Mouse (Mus musculus): ENCODE results near the gene Gm11236. TPM values are rescaled to one million over a fixed set of nuclear protein-coding genes. Genes with fewer than 3 reads are reported as not detected.

Gm11236 gene
- polyA plus RNA-seq (2014; fragmentation: Illumina TruSeq; extraction: RNeasy Lipid Tissue Mini Kit (QIAGEN cat#74804)), result not detected

DNA sequence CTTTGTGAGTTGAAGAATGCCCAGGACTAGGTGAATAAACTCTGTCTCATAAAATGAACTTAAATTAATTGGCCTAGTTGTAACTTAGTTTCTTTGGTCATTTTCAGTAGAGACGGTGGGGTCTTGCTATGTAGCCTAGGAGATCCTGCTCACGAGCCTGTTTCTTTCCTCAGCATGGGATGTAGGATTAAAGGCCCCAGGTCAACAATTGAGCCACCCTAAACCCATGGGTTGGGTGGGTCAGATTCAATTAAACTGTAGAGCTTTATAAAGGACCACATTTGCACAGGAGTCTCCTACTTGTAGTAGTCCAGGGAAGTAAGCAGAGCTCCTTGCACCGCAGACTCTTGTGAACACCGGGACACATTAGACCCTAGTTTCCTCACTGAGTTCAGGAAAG, at the start of gene Gm11236:
Gene Gm11236 (plus strand): TSS at position 301 of the 400 bp plus-strand sequence.

DNA sequence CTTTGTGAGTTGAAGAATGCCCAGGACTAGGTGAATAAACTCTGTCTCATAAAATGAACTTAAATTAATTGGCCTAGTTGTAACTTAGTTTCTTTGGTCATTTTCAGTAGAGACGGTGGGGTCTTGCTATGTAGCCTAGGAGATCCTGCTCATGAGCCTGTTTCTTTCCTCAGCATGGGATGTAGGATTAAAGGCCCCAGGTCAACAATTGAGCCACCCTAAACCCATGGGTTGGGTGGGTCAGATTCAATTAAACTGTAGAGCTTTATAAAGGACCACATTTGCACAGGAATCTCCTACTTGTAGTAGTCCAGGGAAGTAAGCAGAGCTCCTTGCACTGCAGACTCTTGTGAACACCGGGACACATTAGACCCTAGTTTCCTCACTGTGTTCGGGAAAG, 30.3 kb upstream of the Gm11236 start, which contains the start of gene Gm11238:
Gene Gm11238 (plus strand): TSS at position 301 of the 400 bp plus-strand sequence.

DNA sequence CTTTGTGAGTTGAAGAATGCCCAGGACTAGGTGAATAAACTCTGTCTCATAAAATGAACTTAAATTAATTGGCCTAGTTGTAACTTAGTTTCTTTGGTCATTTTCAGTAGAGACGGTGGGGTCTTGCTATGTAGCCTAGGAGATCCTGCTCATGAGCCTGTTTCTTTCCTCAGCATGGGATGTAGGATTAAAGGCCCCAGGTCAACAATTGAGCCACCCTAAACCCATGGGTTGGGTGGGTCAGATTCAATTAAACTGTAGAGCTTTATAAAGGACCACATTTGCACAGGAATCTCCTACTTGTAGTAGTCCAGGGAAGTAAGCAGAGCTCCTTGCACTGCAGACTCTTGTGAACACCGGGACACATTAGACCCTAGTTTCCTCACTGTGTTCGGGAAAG, 15.2 kb upstream of the Gm11236 start, which contains the start of gene Gm11237:
Gene Gm11237 (plus strand): TSS at position 301 of the 400 bp plus-strand sequence.

DNA sequence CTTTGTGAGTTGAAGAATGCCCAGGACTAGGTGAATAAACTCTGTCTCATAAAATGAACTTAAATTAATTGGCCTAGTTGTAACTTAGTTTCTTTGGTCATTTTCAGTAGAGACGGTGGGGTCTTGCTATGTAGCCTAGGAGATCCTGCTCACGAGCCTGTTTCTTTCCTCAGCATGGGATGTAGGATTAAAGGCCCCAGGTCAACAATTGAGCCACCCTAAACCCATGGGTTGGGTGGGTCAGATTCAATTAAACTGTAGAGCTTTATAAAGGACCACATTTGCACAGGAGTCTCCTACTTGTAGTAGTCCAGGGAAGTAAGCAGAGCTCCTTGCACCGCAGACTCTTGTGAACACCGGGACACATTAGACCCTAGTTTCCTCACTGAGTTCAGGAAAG, 30.1 kb downstream of the Gm11236 start, which contains the start of gene Gm11239:
Gene Gm11239 (plus strand): TSS at position 301 of the 400 bp plus-strand sequence.

DNA sequence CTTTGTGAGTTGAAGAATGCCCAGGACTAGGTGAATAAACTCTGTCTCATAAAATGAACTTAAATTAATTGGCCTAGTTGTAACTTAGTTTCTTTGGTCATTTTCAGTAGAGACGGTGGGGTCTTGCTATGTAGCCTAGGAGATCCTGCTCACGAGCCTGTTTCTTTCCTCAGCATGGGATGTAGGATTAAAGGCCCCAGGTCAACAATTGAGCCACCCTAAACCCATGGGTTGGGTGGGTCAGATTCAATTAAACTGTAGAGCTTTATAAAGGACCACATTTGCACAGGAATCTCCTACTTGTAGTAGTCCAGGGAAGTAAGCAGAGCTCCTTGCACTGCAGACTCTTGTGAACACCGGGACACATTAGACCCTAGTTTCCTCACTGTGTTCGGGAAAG, 45.3 kb downstream of the Gm11236 start, which contains the start of gene Gm428:
Gene Gm428 (plus strand): TSS at position 301 of the 400 bp plus-strand sequence.

Other genes with a start within 250 kb of the Gm11236 start
- not detected for gene Gm11487, start 233.0 kb upstream of the Gm11236 start, polyA plus RNA-seq (2014; fragmentation: Illumina TruSeq; extraction: RNeasy Lipid Tissue Mini Kit (QIAGEN cat#74804))
- gene Gm11238, start 30.2 kb upstream of the Gm11236 start, polyA plus RNA-seq (2014; fragmentation: Illumina TruSeq; extraction: RNeasy Lipid Tissue Mini Kit (QIAGEN cat#74804)), result not detected
- not detected for gene Gm11237, start 15.1 kb upstream of the Gm11236 start, polyA plus RNA-seq (2014; fragmentation: Illumina TruSeq; extraction: RNeasy Lipid Tissue Mini Kit (QIAGEN cat#74804))
- gene Gm11239, start 30.2 kb downstream of the Gm11236 start, polyA plus RNA-seq (2014; fragmentation: Illumina TruSeq; extraction: RNeasy Lipid Tissue Mini Kit (QIAGEN cat#74804)), result not detected
- gene Gm428, start 45.4 kb downstream of the Gm11236 start, polyA plus RNA-seq (2014; fragmentation: Illumina TruSeq; extraction: RNeasy Lipid Tissue Mini Kit (QIAGEN cat#74804)), result not detected
- 5.2 TPM for gene Rasef, start 152.9 kb downstream of the Gm11236 start, polyA plus RNA-seq (2014; fragmentation: Illumina TruSeq; extraction: RNeasy Lipid Tissue Mini Kit (QIAGEN cat#74804))
- gene Gm11758, start 238.1 kb downstream of the Gm11236 start, polyA plus RNA-seq (2014; fragmentation: Illumina TruSeq; extraction: RNeasy Lipid Tissue Mini Kit (QIAGEN cat#74804)), result not detected